Mouse (Mus musculus) central nervous system, embryonic 11.5 days (tissue): ENCODE data around the gene Cmtm2b. TPM values are rescaled to one million over a fixed set of nuclear protein-coding genes. Genes with fewer than 3 reads are reported as not detected.

Experiments used
- polyA plus RNA-seq: library from polyadenylated mRNA; depleted of rRNA; stranded (reverse); fragments of >200 nt; gene quantifications from 2 replicates; pipeline ENCODE4 v1.2.3, GENCODE M21; 2012; rRNA removed

Gene Cmtm2b
- polyA plus RNA-seq: not detected in 2 replicates

GRCm38 (mm10) chr8:104321930-104322329, at the start of gene Cmtm2b:
TSS of gene Cmtm2b (plus strand) at chr8:104322230.

GRCm38 (mm10) chr8:104293081-104293480, 28.9 kb upstream of the Cmtm2b start, which contains the start of gene Cmtm2a:
TSS of gene Cmtm2a (minus strand) at chr8:104293181.

GRCm38 (mm10) chr8:104309441-104310155, 12.4 kb upstream of the Cmtm2b start, which contains the start of the genes Gm45711 and Cmtm1:
TSS of gene Gm45711 (minus strand) at chr8:104310081.
TSS of gene Cmtm1 (minus strand) at chr8:104310145.

GRCm38 (mm10) chr8:104321267-104321666, 763 bp upstream of the Cmtm2b start, which contains the start of gene Gm11020:
TSS of gene Gm11020 (plus strand) at chr8:104321567.

GRCm38 (mm10) chr8:104339229-104339982, 17.4 kb downstream of the Cmtm2b start, which contains the start of gene Cmtm3:
TSS of gene Cmtm3 (plus strand) at chr8:104339410.

Other genes with a start within 250 kb of the Cmtm2b start
- gene Cdh5, start 220.6 kb upstream of the Cmtm2b start, polyA plus RNA-seq: 22.0 and 35.2 TPM in 2 replicates
- 0.83 and 2.2 TPM in 2 replicates for gene Bean1, start 151.8 kb upstream of the Cmtm2b start, polyA plus RNA-seq
- 23.6 and 23.9 TPM in 2 replicates for gene Tk2, start 73.7 kb upstream of the Cmtm2b start, polyA plus RNA-seq
- 50.1 and 51.2 TPM in 2 replicates for gene Cklf, start 71.4 kb upstream of the Cmtm2b start, polyA plus RNA-seq
- not detected in 2 replicates for gene Cmtm2a, start 29.0 kb upstream of the Cmtm2b start, polyA plus RNA-seq
- gene Gm45711, start 12.1 kb upstream of the Cmtm2b start, polyA plus RNA-seq: not detected in 2 replicates
- gene Cmtm1, start 12.1 kb upstream of the Cmtm2b start, polyA plus RNA-seq: 0.05 TPM in 1 of 2 replicates, not detected in the other
- gene Gm11020, start 663 bp upstream of the Cmtm2b start, polyA plus RNA-seq: not detected in 2 replicates
- 57.1 and 109 TPM in 2 replicates for gene Cmtm3, start 17.2 kb downstream of the Cmtm2b start, polyA plus RNA-seq
- 15.4 and 17.8 TPM in 2 replicates for gene Cmtm4, start 73.6 kb downstream of the Cmtm2b start, polyA plus RNA-seq
- gene Dync1li2, start 120.8 kb downstream of the Cmtm2b start, polyA plus RNA-seq: 87.6 and 96.0 TPM in 2 replicates
- 0.11 and 0.22 TPM in 2 replicates for gene Terb1, start 187.7 kb downstream of the Cmtm2b start, polyA plus RNA-seq
- 61.2 and 99.5 TPM in 2 replicates for gene Nae1, start 212.4 kb downstream of the Cmtm2b start, polyA plus RNA-seq
- gene Car7, start 212.5 kb downstream of the Cmtm2b start, polyA plus RNA-seq: 0.61 and 0.83 TPM in 2 replicates